Mouse (Mus musculus) common myeloid progenitor, adult 5-6 weeks (primary cell): Measurements from ENCODE around the gene Klhl41. TPM values are rescaled to one million over a fixed set of nuclear protein-coding genes. Genes with fewer than 3 reads are reported as not detected.

Experiments
- ATAC-seq: replicated peaks from 2 replicates; pipeline ENCODE4 v1.8.0; 2016; ENCODE audit warnings: low read depth, mild to moderate bottlenecking, moderate TSS enrichment, inconsistent platforms; ENCODE audit not compliant: poor library complexity, severe bottlenecking
- total RNA-seq: library from RNA; stranded (forward); fragments of 200-1000, 187-1606 nt; gene quantifications from 2 replicates; pipeline ENCODE4 v1.2.3, GENCODE M21; 2017

Gene Klhl41
- total RNA-seq, 1 experiment from 2014 or later = not detected

DNA sequence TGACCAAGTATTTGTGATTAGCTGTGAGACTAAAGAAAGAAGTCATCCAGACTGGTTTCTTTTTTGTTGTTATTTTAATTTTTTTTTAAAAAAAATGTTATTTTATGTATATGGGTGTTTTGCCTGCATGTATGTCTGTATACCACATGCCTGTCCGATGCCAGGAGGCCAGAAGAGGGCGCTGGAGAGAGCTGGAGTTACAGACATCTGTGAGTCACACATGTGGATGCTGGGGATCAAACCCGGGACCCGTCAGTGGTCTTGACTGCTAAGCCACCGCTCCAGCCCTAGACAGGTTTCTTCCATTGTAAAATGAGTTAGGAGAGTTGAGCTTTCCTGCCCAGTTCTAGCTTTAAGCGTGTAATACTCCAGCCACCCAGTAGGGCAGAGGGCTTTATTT, 10.1 kb downstream of the Klhl41 start:
- 0 out of 2 replicates have a peak, but pooled peaks have one; percentile 22 for ATAC-seq

DNA sequence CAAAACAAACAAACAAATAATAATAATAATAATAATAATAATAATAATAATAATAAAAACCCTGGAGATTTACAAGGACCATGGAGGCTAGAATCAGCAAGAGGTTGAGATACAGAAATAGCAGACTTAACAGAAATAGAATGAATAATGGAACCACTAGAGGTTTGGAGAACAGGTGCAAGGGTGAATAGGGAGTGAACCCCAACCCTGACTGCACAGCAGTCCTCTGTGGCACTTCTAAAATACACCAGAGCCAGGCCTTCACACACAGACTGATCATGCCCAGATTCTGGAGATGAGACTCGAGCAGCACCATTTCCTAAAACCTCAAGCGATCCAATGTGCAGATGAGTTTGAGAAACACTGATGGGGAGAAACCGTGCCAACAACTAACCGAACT, 12.0 kb downstream of the Klhl41 start:
- ATAC-seq = no peak

DNA sequence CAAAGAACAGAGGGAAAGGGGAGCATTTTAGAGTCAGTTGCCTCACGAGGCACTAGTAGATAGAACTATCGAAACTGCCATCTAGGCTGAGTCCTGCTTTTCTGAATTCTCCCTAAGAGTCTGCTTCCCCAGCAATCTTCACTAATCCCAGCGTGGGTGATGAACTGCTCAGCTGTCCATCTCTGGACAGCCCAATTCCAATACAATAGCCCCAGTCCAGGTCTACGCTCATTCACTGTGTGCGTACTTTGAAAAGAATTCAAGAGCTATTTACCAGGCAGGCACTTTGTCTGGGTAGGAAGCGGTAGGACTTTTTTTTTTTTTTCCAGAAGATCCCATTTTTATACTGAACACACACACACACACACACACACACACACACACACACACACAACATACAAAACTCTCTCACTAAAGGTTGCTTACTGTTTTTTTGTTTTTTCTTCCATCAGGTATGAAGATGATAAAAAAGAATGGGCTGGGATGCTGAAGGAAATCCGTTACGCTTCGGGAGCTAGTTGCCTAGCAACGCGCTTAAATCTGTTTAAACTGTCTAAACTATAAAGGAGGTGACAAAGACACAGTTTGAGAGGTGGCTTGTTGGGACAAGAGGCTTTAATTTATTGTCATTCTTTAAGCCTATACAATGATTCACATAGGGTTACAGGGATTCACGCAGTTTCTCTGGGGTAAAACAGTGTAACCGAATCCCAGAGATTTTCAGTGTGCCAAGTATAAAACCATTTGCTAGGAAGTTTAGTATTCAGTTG, 13.3 kb downstream of the Klhl41 start:
- ATAC-seq = no peak

DNA sequence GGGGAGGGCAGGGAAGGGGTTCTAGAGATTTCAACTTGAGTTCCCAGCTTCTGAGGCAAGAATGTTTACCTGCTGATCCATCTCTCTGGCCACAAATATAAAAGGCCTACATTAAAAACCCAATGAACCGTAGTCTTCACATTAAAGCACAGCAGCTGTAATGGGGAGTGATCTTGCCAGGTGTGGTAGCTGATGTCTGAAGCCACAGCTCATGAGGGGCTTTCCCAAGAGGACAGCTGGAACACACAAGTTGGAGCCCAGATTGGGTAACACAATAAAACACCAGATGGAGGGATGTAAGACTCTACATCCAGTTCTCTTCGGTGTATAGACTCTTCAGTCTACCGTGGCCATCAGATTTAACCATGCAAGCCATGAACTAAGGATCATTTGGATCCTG, 14.6 kb downstream of the Klhl41 start:
- no peak for ATAC-seq

DNA sequence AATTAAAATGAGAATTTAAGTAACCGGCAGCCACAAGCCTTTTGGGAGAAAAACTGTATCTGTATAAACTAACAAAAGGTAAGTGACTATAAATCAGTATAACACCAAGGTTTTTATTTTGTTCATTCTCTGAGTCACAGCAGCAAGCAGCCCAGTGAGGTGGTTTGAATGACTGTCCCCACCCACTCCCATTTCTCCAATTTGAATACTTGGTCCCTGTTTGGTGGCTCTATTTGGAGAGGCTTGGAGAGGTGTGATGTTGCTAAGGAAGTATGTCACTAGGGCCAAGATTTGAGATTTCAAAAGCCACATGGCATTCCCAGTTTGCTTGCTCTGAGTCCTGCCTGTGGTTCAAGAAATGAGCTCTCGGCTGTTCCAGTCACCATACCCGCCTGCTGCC, 20.3 kb downstream of the Klhl41 start:
- ATAC-seq = no peak

DNA sequence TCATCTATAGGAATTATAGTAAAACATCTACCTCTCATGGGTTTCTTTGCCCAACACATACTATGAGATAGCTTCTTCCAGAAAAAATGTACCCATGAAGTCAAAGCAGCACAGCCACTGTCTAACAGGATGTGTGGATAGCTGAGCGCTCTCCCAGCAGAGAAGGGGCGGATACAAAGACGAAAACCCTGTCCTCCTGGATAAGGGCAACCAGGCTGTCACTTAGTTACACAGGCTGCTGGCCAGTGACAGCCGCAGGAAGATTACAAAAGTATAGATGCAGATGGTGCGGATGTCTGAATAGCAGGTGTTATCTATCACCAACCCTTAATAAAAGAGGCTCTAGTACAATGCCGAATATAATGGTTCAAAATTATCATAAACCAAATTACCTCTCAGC, 20.9 kb downstream of the Klhl41 start:
- no peak for ATAC-seq

DNA sequence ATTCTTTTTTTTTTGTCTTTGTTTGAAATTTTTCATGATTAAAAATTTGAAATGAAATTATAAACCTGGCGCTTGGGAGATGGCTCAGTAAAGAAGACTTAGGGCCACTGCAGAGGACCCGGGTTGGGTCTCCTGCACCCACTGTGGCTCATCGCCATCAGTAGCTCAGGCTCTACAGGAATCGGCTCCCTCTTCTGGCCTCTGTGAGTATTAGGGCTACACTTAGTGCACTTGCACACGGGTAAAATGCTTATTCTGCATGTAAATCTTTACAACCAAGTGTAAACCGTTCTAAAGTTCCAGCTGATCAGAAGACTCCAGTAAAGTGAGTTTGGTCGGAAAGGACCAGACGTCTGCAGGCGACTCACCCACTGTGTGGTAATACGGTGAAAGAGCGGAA, 23.6 kb downstream of the Klhl41 start:
- ATAC-seq = no peak

DNA sequence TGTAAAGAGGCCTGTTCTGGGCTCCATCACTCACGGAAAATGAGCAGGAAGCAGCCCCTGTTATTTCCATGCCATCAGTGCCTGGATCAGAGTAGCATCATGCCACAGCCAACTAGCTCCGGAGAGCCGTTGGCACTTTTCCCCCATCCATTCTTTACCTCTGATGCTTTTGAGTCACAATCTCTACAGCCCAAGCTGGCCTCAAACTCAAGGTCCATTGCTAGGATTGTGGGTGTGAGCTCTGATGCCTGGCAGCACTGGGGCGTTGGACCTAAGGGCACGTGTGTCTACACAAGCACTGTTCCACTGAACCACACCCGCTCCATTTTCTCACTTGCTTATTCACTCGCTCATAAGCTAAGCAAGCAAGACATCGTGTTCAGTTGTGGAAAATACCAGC, 30.5 kb downstream of the Klhl41 start:
- no peak for ATAC-seq

DNA sequence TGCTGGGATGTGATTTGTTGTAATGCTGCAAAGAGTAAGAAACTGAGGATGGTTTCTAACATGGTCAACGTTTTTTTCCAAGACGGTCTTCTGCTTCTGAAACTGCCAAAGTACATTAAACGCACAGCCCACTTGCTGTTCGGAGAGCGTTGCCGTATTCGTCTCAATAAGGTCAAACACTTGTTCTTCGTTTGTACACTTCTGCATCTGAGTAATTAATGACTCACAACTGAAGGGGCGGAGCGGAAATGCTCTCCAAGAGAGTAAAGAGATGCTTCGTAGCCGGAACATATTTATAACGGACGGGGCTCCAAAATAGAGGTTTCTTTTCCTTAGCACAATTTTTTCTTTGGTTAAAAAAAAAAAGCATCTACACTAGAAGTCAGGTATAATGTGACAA, 42.3 kb downstream of the Klhl41 start:
- ATAC-seq = no peak

DNA sequence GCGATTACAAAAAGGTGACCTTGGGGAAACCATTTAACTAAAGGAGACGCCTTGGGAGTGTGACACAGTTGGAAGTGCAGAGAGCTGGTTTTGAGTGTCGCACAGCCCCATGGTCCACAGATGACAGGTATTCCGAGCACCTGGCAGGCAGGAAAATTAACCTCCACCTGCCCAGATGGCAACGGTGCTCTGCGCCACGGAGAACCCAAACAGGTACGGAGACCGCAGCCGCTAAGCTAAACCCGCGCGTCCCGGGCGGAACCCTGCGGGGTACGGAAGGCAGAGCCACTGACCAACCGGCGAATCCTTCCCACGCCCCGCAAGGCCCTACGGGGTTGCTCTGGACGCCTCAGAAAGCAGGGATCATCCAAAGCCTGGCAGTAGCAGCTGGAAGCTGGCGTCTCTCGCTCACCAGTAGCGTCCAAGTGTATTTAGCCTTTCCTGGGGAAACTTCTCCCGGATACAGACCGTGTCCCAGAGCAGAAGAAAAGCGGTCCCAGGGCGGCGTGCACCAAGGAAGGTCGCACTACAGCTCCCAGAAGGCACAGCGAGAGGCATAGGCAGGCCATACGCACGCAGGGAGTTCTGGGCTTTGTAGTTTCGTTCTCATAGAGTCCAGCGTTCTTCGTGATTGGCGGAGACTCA, 43.2 kb downstream of the Klhl41 start, which contains the start of gene Fastkd1:
Gene Fastkd1 (minus strand): TSS at position 536 of the 645 bp plus-strand sequence.
- peak; percentile 99 for ATAC-seq

DNA sequence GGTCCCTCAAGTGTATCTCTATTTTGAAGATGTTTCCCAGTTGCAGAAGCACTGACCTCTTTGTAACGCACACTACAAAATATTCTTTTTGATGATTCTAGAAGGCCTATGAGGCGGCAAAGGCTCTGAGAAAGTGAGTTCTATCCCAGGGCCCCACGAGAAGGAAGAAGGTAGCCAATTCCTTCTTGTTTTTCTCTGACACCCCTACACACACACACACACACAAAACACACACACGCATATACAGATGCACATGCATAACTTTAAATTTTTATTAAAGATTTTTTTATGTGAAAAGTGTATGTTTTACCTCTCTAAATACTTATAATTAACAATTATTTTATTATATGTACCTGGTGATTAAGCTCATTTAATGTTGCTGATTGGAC, 43.7 kb downstream of the Klhl41 start:
- no peak for ATAC-seq

DNA sequence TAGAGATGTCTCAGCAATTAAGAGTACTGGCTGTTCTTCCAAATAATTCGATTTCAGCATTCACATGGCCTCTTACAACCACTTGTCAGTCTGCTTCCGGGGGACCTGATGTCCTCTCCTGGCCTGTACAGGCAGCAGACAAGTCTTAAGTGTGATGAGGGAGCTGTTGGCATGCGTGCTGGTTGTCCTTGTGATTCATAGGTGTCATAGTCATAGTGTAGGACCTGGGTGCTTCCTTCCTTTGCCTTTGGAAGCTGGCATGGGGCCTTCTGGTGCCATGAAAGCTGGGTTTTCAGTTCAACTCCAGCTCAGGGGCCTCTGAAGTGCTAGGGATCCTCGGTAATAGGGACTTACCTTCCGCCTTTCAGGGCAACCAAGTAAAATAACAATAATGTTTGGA, 44.2 kb downstream of the Klhl41 start:
- ATAC-seq = no peak

DNA sequence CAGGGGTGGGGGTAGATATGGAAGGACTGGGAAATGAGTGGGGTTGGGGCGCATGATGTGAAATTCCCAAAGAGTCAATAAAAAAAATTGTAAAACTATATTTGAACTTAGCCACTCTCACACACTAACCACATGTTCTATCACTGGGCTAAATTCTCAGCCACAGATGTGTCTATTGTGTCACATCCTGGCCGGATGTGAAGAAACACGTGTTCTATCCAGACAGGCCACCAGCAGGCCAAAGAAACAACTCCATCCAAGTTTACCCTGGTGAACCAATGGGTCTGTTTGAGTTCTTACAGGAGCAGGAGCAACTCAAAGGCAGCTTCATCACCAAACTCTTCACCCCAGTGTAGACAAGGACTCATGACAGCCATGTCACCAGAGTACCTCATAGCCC, 46.6 kb downstream of the Klhl41 start:
- ATAC-seq = peak; percentile 30; the same call in 1 of the 2 replicates

DNA sequence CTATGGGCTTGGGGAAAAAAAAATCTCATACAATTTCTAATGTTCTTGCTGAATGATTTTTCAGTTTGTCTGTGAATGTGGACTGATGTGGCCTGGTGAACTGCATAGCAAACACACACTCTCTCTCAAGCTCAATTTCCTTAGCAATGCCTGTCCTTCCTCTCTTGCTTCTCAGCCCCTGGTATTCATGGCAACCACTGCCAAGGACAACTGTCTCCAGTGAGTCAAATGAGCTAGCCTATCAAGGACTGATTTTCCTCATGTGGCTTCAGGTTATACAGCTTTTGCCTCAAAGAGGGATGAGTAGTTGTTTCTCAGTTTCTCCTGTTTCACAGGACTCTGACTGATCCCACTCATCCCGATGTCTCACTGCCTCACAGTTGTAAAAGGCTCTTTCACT, 49.2 kb downstream of the Klhl41 start:
- ATAC-seq = no peak

DNA sequence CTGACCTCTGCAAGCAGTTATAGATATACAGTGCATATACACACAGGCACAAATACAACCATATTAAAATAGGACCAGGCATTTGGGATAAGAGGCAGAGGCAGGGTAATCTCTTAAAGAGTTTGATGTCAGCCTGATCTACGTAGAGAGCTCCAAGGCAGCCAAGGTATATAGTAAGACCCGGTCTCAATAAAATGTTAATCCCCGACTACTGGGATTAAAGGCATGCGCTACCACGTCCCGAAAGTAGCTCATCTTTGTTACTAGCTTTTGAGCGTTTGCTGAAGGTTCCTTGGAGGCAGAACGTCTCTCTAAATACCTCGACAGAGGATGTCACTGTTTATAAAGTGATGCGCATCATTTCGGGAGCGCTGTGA, 52.3 kb downstream of the Klhl41 start, which contains the start of gene Ppig:
Gene Ppig (plus strand): TSS at position 273 of the 377 bp plus-strand sequence.
- no peak for ATAC-seq

DNA sequence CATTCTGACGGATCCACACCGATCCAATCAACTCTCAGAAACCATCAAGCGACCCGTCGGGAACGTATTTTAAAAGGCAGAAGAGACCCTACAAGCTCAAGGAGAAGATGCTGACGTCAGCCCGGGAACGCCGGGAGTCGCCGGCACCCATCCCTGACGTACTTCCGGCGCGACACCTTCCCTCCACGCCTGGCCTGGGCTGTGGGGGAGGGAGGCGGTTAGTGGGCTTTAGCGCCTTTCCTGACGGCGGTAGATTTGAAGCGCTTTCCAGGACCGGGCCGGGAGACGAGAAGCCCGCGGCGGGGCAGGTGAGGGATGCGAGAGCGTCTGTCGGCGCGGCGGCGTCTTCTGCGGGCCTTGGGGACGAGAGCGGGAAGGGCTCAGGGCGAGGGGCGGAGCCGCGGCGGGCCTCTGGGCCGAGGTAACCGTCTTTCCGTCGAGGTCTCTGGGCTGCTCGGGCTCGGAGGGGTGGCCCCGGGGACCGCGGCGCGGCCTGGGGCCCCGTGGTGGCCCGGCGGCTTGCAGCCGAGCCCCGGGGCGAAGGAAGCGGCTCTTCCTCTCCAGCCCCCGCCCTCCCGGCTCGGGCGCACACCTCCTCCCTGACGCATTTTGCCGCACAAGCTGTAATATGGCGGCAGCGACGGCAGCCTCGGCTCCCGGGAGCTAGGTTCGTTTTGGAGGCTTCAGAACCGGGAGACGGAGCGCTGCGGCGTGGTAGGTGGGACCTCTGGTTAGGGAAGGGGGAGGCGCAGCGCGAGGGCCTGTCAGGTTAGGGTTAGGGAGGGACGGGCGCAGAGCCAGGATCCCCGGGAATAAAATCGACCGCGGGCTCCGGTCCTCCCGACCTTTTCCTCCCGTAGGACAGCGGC, 53.0 kb downstream of the Klhl41 start:
- peak; percentile 82 for ATAC-seq

DNA sequence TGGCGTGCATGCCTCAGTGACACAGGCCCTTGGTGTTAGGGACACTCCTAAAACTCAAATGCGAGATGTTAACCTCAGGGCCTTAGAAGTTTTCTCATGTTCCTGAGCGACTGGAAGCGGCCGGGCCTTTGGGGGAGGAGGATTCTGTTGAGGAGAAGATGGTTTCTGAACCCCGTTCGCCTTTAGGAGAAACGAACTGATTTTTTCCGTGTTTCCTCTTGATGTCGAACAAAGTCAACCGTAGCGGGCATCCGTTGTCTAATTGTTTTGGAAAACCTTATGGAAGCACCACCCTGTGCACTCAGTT, 53.6 kb downstream of the Klhl41 start:
- ATAC-seq = no peak
